Mouse (Mus musculus) G1E (cell line): ENCODE results near the gene Nedd1. TPM values are rescaled to one million over a fixed set of nuclear protein-coding genes. Genes with fewer than 3 reads are reported as not detected.

Experiments used
- ATAC-seq: 2 replicates; pipeline ENCODE4 v1.8.0; 2016; ENCODE audit warnings: mild to moderate bottlenecking; ENCODE audit not compliant: insufficient number of reproducible peaks, poor library complexity, low FRiP score, severe bottlenecking; ENCODE audit errors: extremely low read depth
- DNase-seq: peaks from one replicate; pipeline ENCODE4 v3.0.0; 2012; ENCODE audit warnings: low spot score
- H3K27me3 ChIP-seq: 2 replicates; pipeline ENCODE4 v1.6.1; 2012; ENCODE audit warnings: mild to moderate bottlenecking, low read length, inconsistent platforms; ENCODE audit not compliant: insufficient read depth
- H3K36me3 ChIP-seq: replicated peaks from 2 replicates; pipeline ENCODE3; 2012; ENCODE audit warnings: mild to moderate bottlenecking, inconsistent platforms
- H3K4me1 ChIP-seq: 2 replicates; pipeline ENCODE4 v1.6.1; 2012; ENCODE audit warnings: low read depth, low read length, inconsistent platforms, mixed read lengths; ENCODE audit not compliant: insufficient read depth
- H3K4me3 ChIP-seq: 2 replicates; pipeline ENCODE4 v1.5.1; 2012; ENCODE audit warnings: low read depth, mild to moderate bottlenecking, inconsistent platforms, low read length, moderate library complexity, mixed read lengths
- H3K9me3 ChIP-seq: replicated peaks from 2 replicates; pipeline ENCODE4 v1.6.1; 2012; ENCODE audit warnings: inconsistent platforms
- CTCF ChIP-seq: IDR thresholded peaks from 2 replicates; pipeline ENCODE4 v1.5.1; 2012; ENCODE audit warnings: low read depth, low read length, inconsistent platforms, mixed read lengths
- GATA1 ChIP-seq: IDR thresholded peaks from 2 replicates; pipeline ENCODE4 v1.6.1; 2012; ENCODE audit warnings: borderline replicate concordance, low read length, inconsistent platforms, mixed read lengths
- GATA2 ChIP-seq: IDR thresholded peaks from 2 replicates; pipeline ENCODE4 v1.6.1; 2012; ENCODE audit warnings: low read depth, low read length, inconsistent platforms, borderline replicate concordance
- POLR2AphosphoS5 ChIP-seq: IDR thresholded peaks from 2 replicates; pipeline ENCODE4 v1.6.1; 2012; ENCODE audit warnings: low read depth, low read length, inconsistent platforms; ENCODE audit not compliant: insufficient replicate concordance
- TAL1 ChIP-seq: conservative IDR thresholded peaks from 2 replicates; pipeline ENCODE4 v1.6.1; 2012; ENCODE audit warnings: low read depth, low read length, inconsistent platforms, mixed read lengths
- polyA plus RNA-seq: library from polyadenylated mRNA; stranded (reverse); fragments of >175 nt; gene quantifications from 2 replicates; pipeline ENCODE4 v1.2.3, GENCODE M21; 2012
- total RNA-seq, 2 experiments: library from RNA; stranded (forward) in 1 of 2; stranded (reverse) in 1 of 2; fragments of 200-1000 nt in 1 of 2; fragments of >200 nt in 1 of 2; fragmentation: Nextera tagmentation in 1 of 2; gene quantifications; 2 replicates each; pipeline ENCODE4 v1.2.3; 2014 to 2017

Gene Nedd1
- 39.7 and 42.5 TPM in 2 replicates for total RNA-seq (2014; fragmentation: Nextera tagmentation)
- 39.2 and 41.4 TPM in 2 replicates for total RNA-seq (2017)
- polyA plus RNA-seq: 14.3 and 21.5 TPM in 2 replicates

- Histone ChIP-seq H3K36me3 (peaks cover 27% of the 10 kb centered on the region), H3K9me3 (peaks cover 7% of the 10 kb centered on the region; the same call in 1 of the 2 replicates), H3K4me1 (peaks cover 18% of the 10 kb centered on the region), H3K27me3 (no peaks in the 10 kb centered on the region), H3K4me3 (peak within 1 kb of the TSS; percentile 83)
- TF ChIP-seq TAL1: no peak
- DNase-seq (peak; percentile 89), ATAC-seq (peak; percentile 96)
Observed at GRCm38 (mm10) chr10:92721771-92722619, at the start of gene Nedd1. Gene Nedd1 (minus strand): TSS chr10:92722420.

DNA sequence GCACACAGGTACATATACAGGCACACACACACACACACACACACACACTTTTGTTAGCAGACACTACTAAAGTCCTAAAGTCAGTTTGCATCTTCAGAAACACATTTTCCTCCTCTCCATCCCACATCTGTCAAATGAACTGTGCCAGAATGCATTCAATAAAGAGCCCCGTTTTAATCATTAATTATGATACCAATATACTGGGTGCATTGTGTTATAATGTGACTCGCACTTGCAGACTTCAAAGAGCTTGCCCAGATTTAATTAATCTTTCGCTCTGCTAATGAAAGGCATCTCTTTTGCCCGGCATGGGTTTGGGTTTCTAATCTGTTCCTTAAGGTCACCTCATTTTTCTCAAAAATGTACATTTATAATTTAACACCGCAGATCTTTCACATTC lies 32.1 kb upstream of the Nedd1 start:
- H3K36me3 ChIP-seq: no peaks in the 10 kb centered on the region
- no peaks in the 10 kb centered on the region for H3K4me1 ChIP-seq
- H3K4me3 ChIP-seq: no peak overlapping the region
- H3K27me3 ChIP-seq: no peaks in the 10 kb centered on the region
- ATAC-seq (no peak), DNase-seq (no peak)
- no peaks in the 10 kb centered on the region for H3K9me3 ChIP-seq
- TF ChIP-seq POLR2AphosphoS5 (no peak), TAL1 (no peak), CTCF (no peak), GATA1 (no peak), GATA2 (no peak)

DNA sequence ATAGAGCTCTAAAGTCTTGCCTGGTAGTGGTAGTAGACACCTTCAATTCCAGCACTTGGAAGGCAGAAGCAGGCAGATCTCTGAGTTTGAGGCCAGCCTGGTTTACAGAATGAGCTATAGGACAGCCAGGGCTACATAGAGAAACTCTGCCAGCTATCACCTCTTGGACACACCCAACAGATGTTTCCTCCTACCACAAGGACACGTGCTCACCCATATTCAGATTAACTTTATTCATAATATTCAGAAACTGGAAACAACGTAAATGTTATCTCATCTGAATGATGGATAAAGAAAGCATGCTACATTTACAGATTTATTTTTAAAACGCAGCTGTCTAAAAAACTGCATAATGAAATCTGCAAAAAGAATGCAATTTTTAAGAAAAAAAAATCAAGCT lies 8.1 kb upstream of the Nedd1 start:
- Histone ChIP-seq H3K27me3 (peaks cover 7% of the 10 kb centered on the region; the same call in 1 of the 2 replicates), H3K4me1 (no peaks in the 10 kb centered on the region), H3K36me3 (no peaks in the 10 kb centered on the region), H3K4me3 (no peak overlapping the region), H3K9me3 (0 out of 2 replicates have a peak, but pooled peaks cover under 1% of the 10 kb centered on the region)
- TF ChIP-seq CTCF: no peak
- no peak for TF ChIP-seq GATA1
- no peak for TF ChIP-seq TAL1
- TF ChIP-seq GATA2: no peak
- TF ChIP-seq POLR2AphosphoS5: no peak
- ATAC-seq: no peak
- no peak for DNase-seq

- H3K27me3 ChIP-seq: peaks cover 7% of the 10 kb centered on the region; the same call in 1 of the 2 replicates
- H3K9me3 ChIP-seq: peaks cover 7% of the 10 kb centered on the region; the same call in 1 of the 2 replicates
- TF ChIP-seq GATA2 (no peak), TAL1 (no peak), CTCF (no peak), GATA1 (no peak), POLR2AphosphoS5 (no peak)
- DNase-seq (no peak), ATAC-seq (no peak)
- no peak overlapping the region for H3K4me3 ChIP-seq
- no peaks in the 10 kb centered on the region for H3K36me3 ChIP-seq
- no peaks in the 10 kb centered on the region for H3K4me1 ChIP-seq
Observed at GRCm38 (mm10) chr10:92728723-92729122, 6.5 kb upstream of the Nedd1 start.

- TF ChIP-seq CTCF: no peak
- TF ChIP-seq POLR2AphosphoS5: no peak
- no peak for TF ChIP-seq GATA1
- TF ChIP-seq GATA2: no peak
- no peak for TF ChIP-seq TAL1
- DNase-seq: no peak
- H3K27me3 ChIP-seq: no peaks in the 10 kb centered on the region
- H3K4me3 ChIP-seq: peak overlapping the region; percentile 83
- peaks cover 21% of the 10 kb centered on the region for H3K36me3 ChIP-seq
- no peak for ATAC-seq
- peaks cover 7% of the 10 kb centered on the region; the same call in 1 of the 2 replicates for H3K9me3 ChIP-seq
- peaks cover 18% of the 10 kb centered on the region for H3K4me1 ChIP-seq
Observed at GRCm38 (mm10) chr10:92722620-92722988, 384 bp upstream of the Nedd1 start.

DNA sequence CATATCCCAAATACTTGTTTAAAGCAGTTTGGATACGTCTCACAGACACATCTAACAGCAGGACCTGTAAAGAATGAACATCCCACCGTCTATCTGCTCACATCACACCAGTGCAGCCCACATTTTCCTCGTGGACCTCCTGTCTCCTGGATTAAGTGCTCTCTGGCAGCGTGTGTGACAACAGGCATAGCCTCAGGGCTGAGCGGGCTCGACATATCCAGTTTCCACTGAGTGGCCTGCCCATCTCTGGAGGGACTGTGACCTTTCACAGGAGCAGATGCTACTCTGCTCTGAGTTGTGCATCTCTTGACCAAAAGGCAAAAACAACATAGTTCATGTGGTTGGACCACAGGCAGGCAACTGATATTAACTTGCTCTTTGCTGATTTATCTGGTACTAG lies 23.2 kb downstream of the Nedd1 start:
- Histone ChIP-seq H3K4me1 (no peaks in the 10 kb centered on the region), H3K9me3 (no peaks in the 10 kb centered on the region), H3K36me3 (peaks cover 75% of the 10 kb centered on the region), H3K27me3 (no peaks in the 10 kb centered on the region), H3K4me3 (no peak overlapping the region)
- no peak for DNase-seq
- no peak for ATAC-seq
- TF ChIP-seq GATA2 (no peak), POLR2AphosphoS5 (no peak), GATA1 (no peak), CTCF (no peak), TAL1 (no peak)
